Mouse (Mus musculus): ENCODE measurements around the gene Hmgcs2.

The Hmgcs2 gene

DNA sequence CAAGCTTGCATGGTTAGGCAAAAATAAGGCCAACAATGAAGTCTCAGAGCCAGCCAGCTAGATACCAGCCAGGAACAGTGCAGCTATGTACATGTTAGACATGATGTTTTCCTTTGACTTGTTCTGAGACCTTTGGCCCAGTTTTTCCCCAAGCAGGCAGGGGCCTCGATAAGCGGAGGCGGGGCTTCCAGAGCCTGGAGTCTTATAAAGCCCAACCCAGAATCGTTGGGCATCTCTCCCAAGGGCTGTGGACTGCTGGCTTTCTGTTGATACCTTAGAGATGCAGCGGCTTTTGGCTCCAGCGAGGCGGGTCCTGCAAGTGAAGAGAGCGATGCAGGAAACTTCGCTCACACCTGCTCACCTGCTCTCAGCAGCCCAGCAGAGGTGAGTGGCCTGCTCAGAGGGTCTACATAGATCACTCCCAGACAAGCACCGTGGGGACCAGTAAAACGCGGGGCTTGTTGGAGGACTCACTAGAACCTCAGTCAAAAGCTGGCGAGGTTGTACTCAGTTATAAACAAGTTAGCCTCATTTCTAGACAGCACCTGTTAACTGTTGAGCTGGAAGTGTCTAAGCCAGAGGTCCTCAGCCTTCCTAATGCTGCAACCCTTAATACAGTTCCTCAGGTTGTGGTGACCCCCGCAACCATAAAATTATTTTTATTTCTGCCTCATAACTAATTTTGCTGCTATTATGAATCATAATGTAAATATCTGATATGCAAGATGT, at the start of gene Hmgcs2:
Hmgcs2 (plus strand) TSS at position 232 of the 729 bp plus-strand sequence.
- peak; percentile 30 for DNase-seq (ENCODE audit: low read depth, low spot score)

GRCm38 (mm10) chr3:98233504-98233903, 46.7 kb upstream of the Hmgcs2 start:
- no peak for DNase-seq (ENCODE audit: low read depth, low spot score)

GRCm38 (mm10) chr3:98236266-98236665, 44.0 kb upstream of the Hmgcs2 start:
- DNase-seq (ENCODE audit: low read depth, low spot score) = no peak

DNA sequence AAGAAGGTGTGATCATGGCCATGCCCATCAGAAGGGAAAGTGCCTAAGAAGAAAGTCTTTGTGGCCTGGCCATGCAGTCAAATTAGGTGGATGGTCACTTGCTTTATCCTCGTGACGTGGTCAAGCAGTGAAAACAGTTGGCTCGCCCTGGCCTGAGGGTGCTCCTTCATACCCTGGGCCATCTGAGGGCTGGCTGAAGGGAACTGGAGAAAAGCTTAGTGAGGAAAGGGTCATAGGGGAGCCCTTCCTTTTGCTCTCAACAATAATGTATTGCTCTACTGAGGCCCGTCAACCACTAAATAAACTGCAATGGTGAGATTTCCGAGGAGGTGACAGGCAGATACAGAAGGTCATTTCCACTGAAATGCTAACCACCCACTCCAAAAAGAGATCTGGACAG, 43.0 kb upstream of the Hmgcs2 start:
- no peak for DNase-seq (ENCODE audit: low read depth, low spot score)

DNA sequence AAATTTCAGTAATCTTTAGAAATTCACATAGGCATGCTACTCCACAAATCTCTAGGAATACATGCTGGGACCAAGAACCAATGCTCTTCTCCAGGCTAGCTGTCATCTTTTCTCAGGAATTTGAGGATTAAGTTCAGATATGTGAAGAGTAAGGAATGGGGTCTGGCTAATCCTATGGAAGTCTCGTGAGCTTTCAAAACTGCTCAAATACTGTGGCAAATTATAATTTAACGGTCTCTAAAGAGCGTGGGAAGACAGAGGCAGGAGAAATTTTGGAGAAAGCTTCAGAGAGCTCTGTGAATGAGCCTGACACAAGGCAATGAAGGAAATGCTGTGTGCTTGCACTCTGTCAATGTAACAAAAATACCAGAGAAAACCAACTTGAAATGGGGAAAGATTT, 42.1 kb upstream of the Hmgcs2 start:
- DNase-seq (ENCODE audit: low read depth, low spot score) = no peak

DNA sequence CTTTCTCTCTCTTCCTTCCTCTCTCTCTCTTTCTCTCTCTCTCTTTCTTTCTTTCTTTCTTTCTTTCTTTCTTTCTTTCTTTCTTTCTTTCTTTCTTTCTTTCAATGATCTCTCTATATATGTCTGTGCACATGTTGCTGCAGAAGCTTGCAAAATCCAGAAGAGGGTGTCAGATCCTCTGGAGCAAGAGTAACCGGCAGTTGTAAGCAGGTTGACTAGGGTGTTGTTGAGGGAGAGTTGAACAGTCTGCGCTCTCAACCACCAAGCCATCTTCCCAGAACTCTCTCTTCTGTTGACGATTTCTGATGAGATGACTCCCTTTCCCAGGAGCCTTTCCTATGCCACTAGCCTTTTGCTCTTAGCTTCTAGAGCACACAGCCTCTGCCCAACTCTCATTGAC, 38.2 kb upstream of the Hmgcs2 start:
- DNase-seq (ENCODE audit: low read depth, low spot score) = no peak

DNA sequence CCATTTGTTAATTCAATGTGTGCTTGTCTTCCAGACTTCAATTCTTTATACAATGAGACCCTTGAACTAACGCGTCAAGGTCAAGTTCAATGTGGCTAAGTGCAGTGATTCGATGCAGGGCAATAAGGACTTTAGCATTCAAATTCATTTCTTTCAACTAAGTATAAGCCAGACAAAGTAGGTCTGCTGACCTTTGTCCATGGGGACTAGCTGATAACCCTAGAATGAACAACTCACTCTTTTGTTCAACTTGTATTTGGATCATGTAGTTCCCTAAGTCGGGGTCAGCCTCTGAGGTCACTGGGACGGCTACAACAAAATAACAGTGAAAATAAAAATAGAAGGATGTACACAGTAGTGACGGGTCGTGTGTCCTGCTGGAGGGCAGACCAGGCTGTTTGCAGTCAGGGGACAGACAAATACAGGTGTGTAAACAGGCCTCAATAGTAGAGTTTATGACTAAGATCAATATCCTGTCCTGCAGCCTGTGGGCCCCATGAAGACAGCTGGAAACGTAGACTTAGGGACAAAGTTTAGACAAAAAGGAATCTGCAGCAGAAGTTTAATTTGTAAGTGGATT, 37.7 kb upstream of the Hmgcs2 start:
- no peak for DNase-seq (ENCODE audit: low read depth, low spot score)

- no peak for DNase-seq (ENCODE audit: low read depth, low spot score)
These were observed 34.3 kb upstream of the Hmgcs2 start for GRCm38 (mm10) chr3:98245892-98246291.

GRCm38 (mm10) chr3:98246985-98247751, 33.1 kb upstream of the Hmgcs2 start:
- no peak for DNase-seq (ENCODE audit: low read depth, low spot score)

DNA sequence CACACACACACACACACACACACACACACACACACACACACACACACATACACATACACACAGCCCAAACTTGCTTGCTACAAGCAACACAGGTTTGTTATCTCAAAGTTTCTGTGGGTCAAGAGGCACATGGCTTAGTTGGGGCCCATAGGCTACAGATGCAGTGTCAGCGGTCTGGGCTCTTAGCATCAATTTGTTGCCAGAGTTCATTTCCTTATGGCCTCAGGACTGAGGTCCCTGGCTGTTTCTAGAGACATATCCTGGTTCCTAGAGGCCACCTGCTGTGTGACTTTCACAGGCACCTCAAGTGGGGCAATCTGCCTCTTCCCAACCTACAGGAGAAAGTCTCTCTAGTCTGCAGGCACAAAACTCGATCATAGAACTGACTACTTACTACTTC, 30.9 kb upstream of the Hmgcs2 start:
- no peak for DNase-seq (ENCODE audit: low read depth, low spot score)

GRCm38 (mm10) chr3:98249833-98250448, 30.3 kb upstream of the Hmgcs2 start:
- no peak for DNase-seq (ENCODE audit: low read depth, low spot score)

DNA sequence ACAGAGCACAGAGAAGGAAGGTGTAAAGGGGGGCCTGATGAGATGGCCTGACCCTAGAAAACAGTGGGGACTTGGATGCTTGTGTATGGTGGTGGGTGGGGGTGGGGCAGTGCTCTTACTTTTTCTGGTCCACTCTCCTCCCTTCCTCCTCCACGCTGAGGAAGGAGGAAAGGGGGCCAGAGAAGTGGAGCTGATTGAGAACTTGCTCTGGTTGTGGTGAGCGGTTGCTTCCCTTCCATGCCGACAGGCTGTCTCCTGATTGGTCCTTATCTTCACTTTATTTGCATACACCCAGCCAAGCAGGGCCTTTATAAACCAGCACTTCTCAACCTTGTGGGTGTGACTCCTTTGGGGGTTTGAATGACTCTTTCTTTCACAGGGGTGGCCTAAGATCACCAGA, 26.2 kb upstream of the Hmgcs2 start:
- DNase-seq (ENCODE audit: low read depth, low spot score) = peak; percentile 7

DNA sequence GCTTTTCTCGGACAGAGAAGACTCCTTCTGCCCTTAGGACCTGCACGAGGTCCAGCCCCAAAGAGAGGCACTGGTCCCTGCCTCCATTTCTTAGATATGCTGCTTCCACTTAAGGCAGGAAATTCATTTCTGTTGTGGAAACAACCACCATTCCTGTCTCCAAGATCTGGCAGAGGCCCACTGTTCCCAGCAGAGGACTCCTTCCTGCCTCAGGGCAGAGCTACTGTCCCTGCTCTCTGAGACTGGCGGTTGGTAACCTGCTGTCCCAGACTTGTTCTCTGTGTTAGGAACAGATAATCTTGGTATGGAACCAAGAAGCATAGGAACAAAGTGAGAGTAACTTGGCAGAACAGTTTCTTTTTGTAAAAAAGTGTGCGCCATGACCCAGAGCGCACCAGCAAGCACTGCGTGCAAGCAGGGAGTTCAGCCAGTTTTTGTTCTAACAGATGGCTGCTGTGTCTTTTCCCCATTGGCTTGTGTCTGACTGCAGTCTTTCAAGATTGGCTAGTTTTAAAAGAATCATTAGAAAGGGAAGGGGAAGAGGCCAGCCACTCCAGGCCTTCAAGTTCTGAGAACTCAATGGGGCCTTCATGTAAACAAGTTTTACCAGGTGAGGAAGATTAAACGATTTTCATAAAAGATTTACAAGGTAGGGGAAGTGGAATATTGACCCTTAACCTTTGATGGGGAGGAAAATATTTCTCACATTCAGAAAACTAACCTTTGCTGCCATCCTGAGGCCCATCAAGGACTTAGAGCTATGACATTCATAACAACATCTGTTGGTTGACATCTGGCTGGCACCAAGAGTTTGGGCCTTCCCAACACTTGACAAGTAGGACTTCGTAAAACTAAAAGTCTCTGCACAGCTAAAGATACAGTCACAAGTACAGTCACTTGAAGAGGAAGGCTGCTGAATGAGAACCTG, 25.3 kb upstream of the Hmgcs2 start:
- DNase-seq (ENCODE audit: low read depth, low spot score) = peak; percentile 7

DNA sequence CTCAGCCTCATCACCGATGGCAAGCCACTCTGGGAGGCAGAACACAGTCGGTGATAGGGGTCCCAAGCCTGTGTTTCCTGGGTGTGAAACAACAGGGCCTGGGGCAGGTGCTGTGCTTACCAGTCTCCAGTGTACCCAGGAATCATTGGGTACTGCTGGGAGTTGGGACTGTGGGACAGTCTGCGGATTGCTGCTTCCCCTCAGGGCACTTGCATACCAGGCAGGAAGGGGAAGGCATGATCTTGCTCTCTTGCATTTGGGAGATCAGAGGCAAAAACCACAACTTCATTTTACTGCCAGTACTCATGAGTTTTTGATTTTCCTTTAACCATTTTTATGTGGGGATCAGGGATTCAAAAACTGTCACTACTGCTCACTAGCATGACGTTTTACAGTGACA, 21.5 kb upstream of the Hmgcs2 start:
- DNase-seq (ENCODE audit: low read depth, low spot score) = no peak

- DNase-seq (ENCODE audit: low read depth, low spot score) = no peak
These were observed 20.9 kb upstream of the Hmgcs2 start for GRCm38 (mm10) chr3:98259271-98259751.

DNA sequence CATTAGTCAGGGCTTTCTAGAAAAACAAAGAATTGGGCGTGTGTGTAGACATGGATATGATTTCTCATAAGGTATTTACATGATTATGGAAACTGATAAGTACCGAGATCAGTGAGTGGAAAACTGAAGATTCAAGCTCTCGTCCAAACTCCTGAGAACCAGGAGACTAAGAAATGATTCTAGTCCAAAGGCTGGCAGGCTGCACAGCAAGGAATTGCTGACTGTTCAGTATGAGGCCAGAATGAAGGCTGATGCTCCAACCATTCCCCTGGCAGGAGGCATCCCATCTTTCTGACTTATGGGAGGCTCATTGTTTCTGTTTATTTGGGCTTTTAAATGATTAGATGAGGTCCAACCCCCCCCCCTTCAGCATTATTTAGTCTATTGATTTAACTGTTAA, 19.7 kb upstream of the Hmgcs2 start:
- DNase-seq (ENCODE audit: low read depth, low spot score) = no peak

GRCm38 (mm10) chr3:98261415-98261814, 18.8 kb upstream of the Hmgcs2 start:
- DNase-seq (ENCODE audit: low read depth, low spot score) = no peak

- no peak for DNase-seq (ENCODE audit: low read depth, low spot score)
These were observed 18.1 kb upstream of the Hmgcs2 start for GRCm38 (mm10) chr3:98262133-98262532.

DNA sequence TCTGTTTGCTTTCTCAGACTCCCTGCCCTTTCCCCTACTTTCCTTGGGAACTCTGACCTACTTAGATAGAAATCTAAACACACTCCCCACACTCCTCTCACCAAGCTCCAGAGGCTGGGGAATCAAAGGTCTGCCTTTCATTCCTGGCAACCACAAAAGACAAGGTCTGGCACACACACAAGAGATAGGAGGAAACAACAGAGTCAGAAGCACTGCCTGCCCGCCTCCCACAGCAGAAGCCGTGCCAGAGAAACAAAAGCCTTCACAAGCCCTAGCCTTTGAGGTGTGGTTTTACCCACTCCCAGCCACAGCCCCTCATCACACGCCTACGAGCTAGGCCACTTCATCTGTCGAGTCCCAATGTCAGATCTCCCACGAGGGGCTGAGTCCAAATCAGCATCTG, 13.0 kb upstream of the Hmgcs2 start:
- no peak for DNase-seq (ENCODE audit: low read depth, low spot score)

DNA sequence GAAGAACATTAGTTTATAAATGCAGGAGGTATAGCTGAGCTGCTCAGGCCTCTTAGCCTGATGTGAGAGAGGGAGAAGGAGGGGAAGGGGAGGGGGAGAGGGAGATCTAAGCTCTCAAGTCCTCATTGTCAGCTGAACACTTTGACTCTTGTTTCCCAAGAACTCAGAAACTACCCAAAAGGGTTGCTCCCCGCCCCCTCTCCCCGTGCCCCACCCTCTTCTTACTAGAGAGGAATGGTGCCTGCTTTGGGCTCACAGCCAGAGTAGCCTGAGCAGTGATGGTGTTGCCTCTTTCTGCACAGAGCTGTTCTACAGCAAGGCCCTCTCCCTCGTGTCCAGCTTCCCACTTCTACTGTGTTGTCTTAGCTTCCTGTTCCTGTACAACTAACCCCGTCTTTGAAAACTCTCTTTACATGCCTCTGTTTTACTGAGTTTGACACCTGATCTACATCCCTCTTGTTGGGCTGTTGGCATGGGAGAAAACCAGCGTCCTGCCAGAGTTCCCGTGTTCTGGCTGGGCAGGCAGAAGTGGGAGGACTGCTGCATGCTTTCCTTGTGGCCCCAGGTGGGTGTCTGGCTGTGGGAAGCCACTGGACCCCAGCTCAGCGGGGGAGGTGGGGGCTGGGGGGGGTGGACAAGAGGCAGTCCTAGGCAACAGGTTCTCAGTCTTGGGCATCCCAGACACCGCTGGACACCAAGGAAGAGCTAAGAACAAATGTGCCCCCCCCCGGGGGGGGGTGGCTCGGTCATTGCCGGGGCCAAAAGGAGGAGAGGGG, 6.4 kb upstream of the Hmgcs2 start:
- DNase-seq (ENCODE audit: low read depth, low spot score) = peak; percentile 12

Measured in ZHBTc4 (cell line).